Mouse (Mus musculus) heart, embryonic 11.5 days (tissue): ENCODE results near the gene Tub. TPM values are rescaled to one million over a fixed set of nuclear protein-coding genes. Genes with fewer than 3 reads are reported as not detected.
A peak's percentile ranks its signal among the peaks of the same experiment; 100 is the strongest.

Source experiments
- ATAC-seq: fragments of 200-750 bp; cut with Nextera tagmentation; replicated peaks from 2 replicates; pipeline ENCODE4 v1.8.0; 2017; ENCODE audit warnings: moderate library complexity; ENCODE audit not compliant: insufficient number of reproducible peaks, low FRiP score, low TSS enrichment
- H3K27ac ChIP-seq: fragments of 300-500 bp; sonication (generic); 2 replicates; pipeline ENCODE4 v1.5.1; 2014; ENCODE audit warnings: mild to moderate bottlenecking, low read depth, low read length
- H3K27me3 ChIP-seq: fragments of 300-500 bp; sonication (generic); 2 replicates; pipeline ENCODE4 v1.6.1; 2014; ENCODE audit warnings: mild to moderate bottlenecking, low read length, mixed read lengths; ENCODE audit not compliant: control insufficient read depth, insufficient read depth
- H3K36me3 ChIP-seq: fragments of 300-500 bp; sonication (generic); 2 replicates; pipeline ENCODE4 v1.6.1; 2014; ENCODE audit warnings: mild to moderate bottlenecking, low read length, moderate library complexity, mixed read lengths; ENCODE audit not compliant: control insufficient read depth, insufficient read depth
- H3K4me1 ChIP-seq: fragments of 300-500 bp; sonication (generic); 2 replicates; pipeline ENCODE4 v1.6.1; 2014; ENCODE audit warnings: low read length; ENCODE audit not compliant: control insufficient read depth, insufficient read depth
- H3K4me2 ChIP-seq: fragments of 300-500 bp; sonication (generic); 2 replicates; pipeline ENCODE4 v1.6.1; 2014; ENCODE audit warnings: mild to moderate bottlenecking, moderate library complexity
- H3K4me3 ChIP-seq: fragments of 300-500 bp; sonication (generic); 2 replicates; pipeline ENCODE4 v1.5.1; 2014; ENCODE audit warnings: low read depth, low read length
- H3K9ac ChIP-seq: fragments of 300-500 bp; sonication (generic); 2 replicates; pipeline ENCODE4 v1.6.1; 2014; ENCODE audit warnings: mild to moderate bottlenecking, low read depth, low read length, moderate library complexity
- H3K9me3 ChIP-seq: fragments of 300-500 bp; sonication (generic); replicated peaks from 2 replicates; pipeline ENCODE4 v1.6.1; 2016; ENCODE audit warnings: low read length; ENCODE audit not compliant: control insufficient read depth
- WGBS: fragments of 180-500 bp; shearing (Covaris S2); extraction: QIAGEN DNeasy Blood & Tissue Kit; methylation state at CpG from one replicate; pipeline ENCODE4 v1.1.7; 2014; ENCODE audit not compliant: insufficient replicate concordance; 5-methylcytosine and 5-hydroxymethylcytosine counted together
- polyA plus RNA-seq: library from polyadenylated mRNA; unstranded; fragments of >200 nt; fragmentation: Nextera tagmentation; extraction: Ambion mirVana; gene quantifications from 2 replicates; pipeline ENCODE4 v1.2.1, GENCODE M21; 2014

The Tub gene
- polyA plus RNA-seq, 1 experiment from 2014 or later: 0.63 TPM

DNA sequence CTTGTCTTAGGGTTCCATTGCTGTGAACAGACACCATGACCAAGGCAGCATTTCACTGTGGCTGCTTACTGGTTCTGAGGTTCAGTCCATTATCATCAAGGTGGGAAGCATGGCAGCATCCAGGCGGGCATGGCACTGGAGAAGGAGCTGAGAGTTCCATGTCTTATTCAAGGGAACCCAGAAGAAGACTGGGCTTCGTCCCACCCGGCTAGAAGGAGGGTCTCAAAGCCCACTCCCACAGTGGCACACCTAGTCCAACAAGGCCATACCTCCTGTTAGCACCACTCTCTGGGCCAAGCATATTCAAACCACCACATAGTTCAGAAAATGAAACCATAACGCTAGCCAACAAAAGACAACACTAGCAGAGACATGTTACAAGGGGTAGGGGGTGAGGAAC lies 13.5 kb upstream of the Tub start:
- H3K4me3 ChIP-seq: no peak overlapping the region
- no peaks in the 10 kb centered on the region for H3K27me3 ChIP-seq
- no peaks in the 10 kb centered on the region for H3K9me3 ChIP-seq
- ATAC-seq: no peak
- peaks cover 8% of the 10 kb centered on the region for H3K4me1 ChIP-seq
- H3K27ac ChIP-seq: no peak overlapping the region
- no peak overlapping the region for H3K4me2 ChIP-seq
- 96% methylated on average over 4 of the region's 4 CpGs for WGBS
- no peak overlapping the region for H3K9ac ChIP-seq
- peaks cover 30% of the 10 kb centered on the region for H3K36me3 ChIP-seq

GRCm38 (mm10) chr7:108941466-108941865 lies 8.7 kb upstream of the Tub start:
- no peak for ATAC-seq
- H3K4me1 ChIP-seq: no peaks in the 10 kb centered on the region
- 88% methylated on average over 9 of the region's 9 CpGs for WGBS

DNA sequence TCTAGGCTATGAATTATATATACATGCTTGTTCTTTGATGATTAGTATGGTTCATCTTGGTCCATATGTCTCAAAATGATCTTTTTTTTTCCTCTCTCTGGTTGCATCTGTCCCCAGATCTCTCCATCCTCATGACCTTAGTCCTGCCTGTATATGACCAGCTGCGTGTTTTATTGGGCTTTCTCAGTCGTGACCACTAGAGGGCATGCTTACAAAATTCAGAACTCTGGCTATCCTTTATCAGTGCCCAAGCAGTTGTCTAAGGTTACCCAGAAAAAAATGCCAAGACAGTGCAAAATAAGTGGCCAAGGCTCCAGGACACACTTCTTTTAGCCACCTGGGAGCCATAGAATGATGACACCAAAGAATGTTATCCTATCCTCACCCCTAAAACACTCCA lies 6.1 kb upstream of the Tub start:
- H3K4me2 ChIP-seq: no peak overlapping the region
- no peak for ATAC-seq
- H3K4me3 ChIP-seq: no peak overlapping the region
- peaks cover under 1% of the 10 kb centered on the region; the same call in 1 of the 2 replicates for H3K27me3 ChIP-seq
- no peaks in the 10 kb centered on the region for H3K9me3 ChIP-seq
- peaks cover 13% of the 10 kb centered on the region for H3K36me3 ChIP-seq
- H3K27ac ChIP-seq: no peak overlapping the region
- WGBS: 15% methylated on average over 2 of the region's 2 CpGs
- H3K4me1 ChIP-seq: no peaks in the 10 kb centered on the region
- no peak overlapping the region for H3K9ac ChIP-seq

More at GRCm38 (mm10) chr7:108941466-108941865, 8.7 kb upstream of the Tub start:
- H3K9me3 ChIP-seq: no peaks in the 10 kb centered on the region
- peaks cover 28% of the 10 kb centered on the region for H3K36me3 ChIP-seq
- H3K4me2 ChIP-seq: no peak overlapping the region
- H3K4me3 ChIP-seq: no peak overlapping the region
- no peak overlapping the region for H3K27ac ChIP-seq
- no peaks in the 10 kb centered on the region for H3K27me3 ChIP-seq
- H3K9ac ChIP-seq: no peak overlapping the region

GRCm38 (mm10) chr7:108948611-108949010 lies 1.5 kb upstream of the Tub start:
- H3K27me3 ChIP-seq: peaks cover 44% of the 10 kb centered on the region

DNA sequence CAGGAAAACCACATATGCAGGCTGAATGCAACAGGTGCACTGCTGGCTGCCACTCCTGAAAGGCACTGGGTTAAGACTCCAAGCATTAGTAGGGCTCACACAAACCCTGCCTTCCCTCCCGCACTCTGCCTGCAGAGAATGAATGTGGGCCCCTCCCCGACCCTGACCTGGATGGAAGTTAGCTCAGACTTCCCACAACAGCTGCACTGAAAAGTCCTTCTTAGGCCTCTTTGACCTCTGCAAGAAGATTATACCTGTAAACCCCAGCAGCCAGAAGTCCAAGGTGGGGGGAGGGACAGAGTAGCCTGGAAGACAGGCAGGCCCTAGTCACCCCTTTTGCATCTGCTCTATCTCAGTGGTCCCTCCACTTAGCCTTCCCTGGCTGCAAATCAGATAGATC lies 837 bp upstream of the Tub start:
- Histone ChIP-seq H3K27me3 (peaks cover 44% of the 10 kb centered on the region), H3K27ac (no peak overlapping the region), H3K4me3 (no peak overlapping the region), H3K36me3 (no peaks in the 10 kb centered on the region), H3K9me3 (no peaks in the 10 kb centered on the region), H3K4me2 (no peak overlapping the region), H3K4me1 (peaks cover 10% of the 10 kb centered on the region), H3K9ac (no peak overlapping the region)
- 39% methylated on average over 2 of the region's 2 CpGs for WGBS
- ATAC-seq: no peak; the same call in 1 of the 2 replicates

More at GRCm38 (mm10) chr7:108948611-108949010, 1.5 kb upstream of the Tub start:
- Histone ChIP-seq H3K27ac (no peak overlapping the region), H3K4me2 (no peak overlapping the region), H3K4me1 (peaks cover 10% of the 10 kb centered on the region), H3K4me3 (no peak overlapping the region), H3K9ac (no peak overlapping the region), H3K9me3 (no peaks in the 10 kb centered on the region), H3K36me3 (no peaks in the 10 kb centered on the region)
- ATAC-seq: no peak

DNA sequence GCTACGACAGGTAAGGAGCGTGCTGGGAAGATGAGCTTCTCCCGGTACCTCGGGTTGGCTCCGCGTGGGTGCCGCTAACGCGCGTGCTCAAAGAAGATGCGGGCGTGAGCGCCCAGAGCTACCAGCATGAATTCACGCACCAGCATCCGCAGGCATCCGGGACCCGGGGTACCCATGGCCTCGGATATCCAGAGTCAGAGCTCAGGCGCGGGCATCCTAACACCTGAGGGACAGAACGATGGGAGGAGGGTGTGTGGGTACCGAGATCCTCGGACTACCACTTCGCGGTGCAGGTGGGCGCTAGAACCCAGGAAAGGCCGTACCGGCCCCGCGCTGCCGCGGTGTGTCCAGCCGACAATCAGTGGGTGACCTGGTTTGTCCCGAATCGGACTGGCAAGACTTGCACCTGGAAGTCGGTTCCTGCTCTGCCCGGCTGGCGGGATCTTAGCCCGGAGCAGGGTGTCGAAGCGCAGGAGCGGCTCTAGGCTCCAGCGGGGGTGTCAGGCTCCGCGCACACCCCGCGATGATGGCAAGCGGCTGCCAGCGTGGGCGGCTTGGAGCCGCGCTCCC lies 709 bp downstream of the Tub start:
- H3K9me3 ChIP-seq: no peaks in the 10 kb centered on the region
- H3K27ac ChIP-seq: no peak overlapping the region
- WGBS: 2% methylated on average over 52 of the region's 52 CpGs
- H3K36me3 ChIP-seq: no peaks in the 10 kb centered on the region
- peak overlapping the region; percentile 84 for H3K4me2 ChIP-seq
- ATAC-seq: 0 out of 2 replicates have a peak, but pooled peaks have one; percentile 23
- peak overlapping the region; percentile 50 for H3K4me3 ChIP-seq
- H3K9ac ChIP-seq: 0 out of 2 replicates have a peak overlapping the region, but pooled peaks have one; percentile 46
- peaks cover 10% of the 10 kb centered on the region for H3K4me1 ChIP-seq
- H3K27me3 ChIP-seq: peaks cover 44% of the 10 kb centered on the region

GRCm38 (mm10) chr7:108952801-108953200 lies 2.7 kb downstream of the Tub start:
- no peak overlapping the region for H3K4me3 ChIP-seq
- no peak overlapping the region for H3K27ac ChIP-seq
- 77% methylated on average over 6 of the region's 6 CpGs for WGBS
- peaks cover 10% of the 10 kb centered on the region for H3K4me1 ChIP-seq
- peaks cover 44% of the 10 kb centered on the region for H3K27me3 ChIP-seq
- no peak overlapping the region for H3K4me2 ChIP-seq
- H3K9me3 ChIP-seq: no peaks in the 10 kb centered on the region
- H3K36me3 ChIP-seq: no peaks in the 10 kb centered on the region
- no peak for ATAC-seq
- no peak overlapping the region for H3K9ac ChIP-seq

DNA sequence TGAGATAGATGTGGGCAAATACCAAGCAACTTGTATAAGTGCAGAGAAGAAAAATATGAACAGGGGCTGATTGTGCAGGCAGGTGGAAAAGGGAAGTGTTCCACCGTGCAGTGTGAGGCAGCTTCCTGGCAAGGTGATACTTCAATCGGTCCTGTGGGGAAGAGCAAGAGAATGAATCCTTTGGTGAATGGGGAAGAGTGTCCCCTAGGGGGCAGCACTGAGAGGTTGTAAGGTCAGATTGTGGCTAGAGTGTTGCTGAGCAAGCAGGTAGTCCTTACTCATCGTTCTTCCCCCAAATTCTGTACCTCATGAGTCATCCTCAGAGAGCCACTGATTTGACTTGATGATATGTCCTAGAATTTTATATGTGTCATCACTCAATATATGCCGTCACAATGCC lies 4.0 kb downstream of the Tub start:
- 62% methylated on average over 4 of the region's 4 CpGs for WGBS
- Histone ChIP-seq H3K4me2 (no peak overlapping the region), H3K9ac (no peak overlapping the region), H3K27me3 (peaks cover 42% of the 10 kb centered on the region), H3K4me3 (no peak overlapping the region), H3K4me1 (peaks cover 10% of the 10 kb centered on the region), H3K36me3 (no peaks in the 10 kb centered on the region), H3K27ac (no peak overlapping the region), H3K9me3 (no peaks in the 10 kb centered on the region)
- no peak for ATAC-seq

GRCm38 (mm10) chr7:108957734-108958133 lies 7.6 kb downstream of the Tub start:
- H3K9me3 ChIP-seq: no peaks in the 10 kb centered on the region
- no peak overlapping the region for H3K4me3 ChIP-seq
- no peak for ATAC-seq
- H3K4me1 ChIP-seq: no peaks in the 10 kb centered on the region
- 64% methylated on average over 2 of the region's 2 CpGs for WGBS
- H3K9ac ChIP-seq: no peak overlapping the region
- no peak overlapping the region for H3K4me2 ChIP-seq
- H3K27ac ChIP-seq: no peak overlapping the region
- no peaks in the 10 kb centered on the region for H3K36me3 ChIP-seq
- H3K27me3 ChIP-seq: peaks cover 7% of the 10 kb centered on the region
